Comparison of ENCODE assay signal across 24 mouse cellular contexts in genomic region chr2:122185086-122185485, GRCm38 (mm10). TPM values are rescaled to one million over a fixed set of nuclear protein-coding genes. Genes with fewer than 3 reads are reported as not detected.
"Had no signal": no experiment of that assay in that cellular context is flagged by ENCODE, and none has a peak within 500 bp of the region (broad histone marks: within the 10 kb centered on the region; RNA-seq: fewer than 3 reads in every experiment).

No protein-coding gene starts in this region.

- H3K27ac ChIP-seq: liver, embryonic 15.5 days; lung, embryonic 15.5 days; macrophage; midbrain, embryonic 12.5 days; neural tube, embryonic 12.5 days; stomach, embryonic 15.5 days; stomach, postnatal 0 days had no signal

- DNase-seq: liver, postnatal 0 days; lung, adult 2 months; lung, postnatal 14 days; lung, postnatal 36 days; midbrain, embryonic 14.5 days; right cerebral cortex, postnatal 14 days; thymus, adult 2 months; thymus, postnatal 25 days; thymus, postnatal 4 days had no signal

- H3K4me1 ChIP-seq: liver, embryonic 15.5 days; lung, embryonic 15.5 days; midbrain, embryonic 12.5 days; neural tube, embryonic 12.5 days; stomach, embryonic 15.5 days had no signal

- H3K9ac ChIP-seq: liver, embryonic 15.5 days; liver, postnatal 0 days; lung, embryonic 15.5 days; midbrain, embryonic 12.5 days; neural tube, embryonic 12.5 days; stomach, embryonic 15.5 days had no signal

- H3K27me3 ChIP-seq: liver, embryonic 15.5 days; lung, embryonic 15.5 days; megakaryocyte, embryonic 14.5 days; midbrain, embryonic 12.5 days; neural tube, embryonic 12.5 days; stomach, embryonic 15.5 days had no signal

- H3K36me3 ChIP-seq: liver, embryonic 15.5 days; lung, embryonic 15.5 days; midbrain, embryonic 12.5 days; neural tube, embryonic 12.5 days; stomach, embryonic 15.5 days had no signal

- ATAC-seq: liver, postnatal 0 days; lung, postnatal 0 days had no signal

- H3K4me3 ChIP-seq: liver, embryonic 15.5 days; lung, embryonic 15.5 days; megakaryocyte, embryonic 14.5 days; midbrain, embryonic 12.5 days; neural tube, embryonic 12.5 days; stomach, embryonic 15.5 days had no signal

- H3K4me2 ChIP-seq: liver, embryonic 15.5 days; lung, embryonic 15.5 days; midbrain, embryonic 12.5 days; neural tube, embryonic 12.5 days; stomach, embryonic 15.5 days had no signal

- H3K9me3 ChIP-seq: liver, embryonic 15.5 days; lung, embryonic 15.5 days; megakaryocyte, embryonic 14.5 days; midbrain, embryonic 12.5 days; neural tube, embryonic 12.5 days; stomach, embryonic 15.5 days had no signal

RNA-seq across cellular contexts. Expression of gene Patl2, which starts 0.9 kb away (rescaled TPM):
- total RNA-seq: monocyte, adult 5-6 weeks; neutrophil, adult 5-6 weeks had no signal
- polyA plus RNA-seq: lung, adult 2 months; lung, embryonic 15.5 days; lung, postnatal 0 days; midbrain, embryonic 12.5 days; midbrain, embryonic 14.5 days; neural tube, embryonic 12.5 days; stomach, embryonic 15.5 days; stomach, postnatal 0 days; urinary bladder, adult 2 months had no signal

RNA-seq across cellular contexts. Expression of gene Terb2, which starts 1.0 kb away (rescaled TPM):
- total RNA-seq: midbrain, postnatal 0 days; neutrophil, adult 5-6 weeks had no signal
- polyA plus RNA-seq: liver, embryonic 15.5 days; liver, postnatal 0 days; lung, adult 2 months; lung, embryonic 15.5 days; lung, postnatal 0 days; macrophage; midbrain, embryonic 12.5 days; midbrain, embryonic 14.5 days; midbrain, postnatal 0 days; neural tube, embryonic 12.5 days; neural tube, embryonic 14.5 days; spleen, adult 2 months; stomach, embryonic 15.5 days; stomach, postnatal 0 days; thymus, adult 2 months; urinary bladder, adult 2 months had no signal

RNA-seq across cellular contexts. Expression of gene Trim69, which starts 24.6 kb away (rescaled TPM):
- total RNA-seq: midbrain, postnatal 0 days; monocyte, adult 5-6 weeks; neutrophil, adult 5-6 weeks had no signal
- polyA plus RNA-seq: liver, embryonic 15.5 days; liver, postnatal 0 days; lung, embryonic 15.5 days; lung, postnatal 0 days; midbrain, embryonic 12.5 days; midbrain, embryonic 14.5 days; midbrain, postnatal 0 days; neural tube, embryonic 12.5 days; neural tube, embryonic 14.5 days; spleen, adult 2 months; stomach, embryonic 15.5 days; stomach, postnatal 0 days had no signal
